Mouse (Mus musculus) thymus, adult 2 months (tissue): ENCODE results near the gene Mrpl2.
A peak's percentile ranks its signal among the peaks of the same experiment; 100 is the strongest.

Source experiments
- CTCF ChIP-seq: fragments of 200-500 bp; IDR thresholded peaks from 2 replicates; pipeline ENCODE4 v1.5.1; 2012; ENCODE audit warnings: mild to moderate bottlenecking, control low read depth, low read length, moderate library complexity, borderline replicate concordance; ENCODE audit not compliant: control insufficient read depth, poor library complexity, insufficient read depth; ENCODE audit errors: extremely low read depth
- POLR2A ChIP-seq: fragments of 200-500 bp; IDR thresholded peaks from 2 replicates; pipeline ENCODE4 v1.6.1; 2012; ENCODE audit warnings: mild to moderate bottlenecking, low read length, control low read depth, moderate library complexity; ENCODE audit not compliant: control insufficient read depth, poor library complexity, insufficient read depth; ENCODE audit errors: extremely low read depth

- TF ChIP-seq CTCF, result peak; percentile 45; the same call in 1 of the 2 replicates
- TF ChIP-seq POLR2A, result no peak
Observed at GRCm38 (mm10) chr17:46628471-46628790, 17.6 kb upstream of the Mrpl2 start.
